In the genomic region with DNA sequence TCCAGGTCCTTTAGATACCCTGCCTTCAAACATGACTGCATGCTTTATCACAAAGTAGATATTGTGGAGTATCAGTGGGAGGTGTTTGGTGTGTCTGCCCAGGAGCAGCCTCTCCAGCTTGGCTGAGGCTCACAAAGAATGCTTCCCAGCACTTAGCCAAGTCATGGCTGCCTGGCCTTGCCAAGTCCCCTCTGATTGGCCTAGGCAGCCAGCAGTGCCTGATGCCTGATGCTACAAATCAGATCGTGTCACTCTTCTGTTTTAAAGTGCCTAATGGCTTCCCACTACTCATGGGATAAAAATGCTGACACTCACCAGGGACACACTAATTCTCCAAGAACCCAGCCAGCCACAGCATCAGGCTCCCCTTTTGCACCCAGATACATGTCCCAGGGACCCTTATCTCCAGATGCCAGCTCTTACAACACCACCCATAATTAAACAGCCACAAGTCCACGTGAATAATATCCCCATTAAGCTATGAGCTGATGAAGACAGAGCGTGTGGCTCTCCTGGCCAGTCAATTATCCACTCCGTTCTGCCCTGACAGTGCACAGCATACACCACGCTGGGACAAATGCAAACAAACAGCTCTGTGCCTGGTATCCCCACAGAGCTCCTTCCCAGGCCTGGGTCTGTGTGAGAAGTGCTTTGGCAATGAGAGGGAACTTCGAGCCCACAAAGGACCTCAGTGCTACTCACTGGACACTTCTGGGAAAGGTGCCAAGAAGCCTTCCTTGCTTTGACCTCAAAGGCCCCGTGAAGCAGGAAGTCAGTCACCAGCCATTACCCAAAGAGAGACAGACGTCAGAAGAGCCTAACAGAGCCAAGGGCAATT, we compare ENCODE assay signal across 8 mouse cellular contexts.
DNase-seq lines count a peak whose midpoint lies in the region; ATAC-seq and TF ChIP-seq lines count a peak whose summit lies in the region.

No protein-coding gene starts in this region.

- H3K27me3 ChIP-seq in midbrain, embryonic 11.5 days (ENCODE audit: control insufficient read depth, insufficient read depth, low read length): no peaks in the 10 kb centered on the region
- no peaks in the 10 kb centered on the region for H3K27me3 ChIP-seq in midbrain, embryonic 10.5 days (ENCODE audit: low read depth, poor library complexity, severe bottlenecking)
- no peaks in the 10 kb centered on the region for H3K27me3 ChIP-seq in embryonic facial prominence, embryonic 13.5 days
- no peaks in the 10 kb centered on the region for H3K27me3 ChIP-seq in heart, embryonic 11.5 days (ENCODE audit: control insufficient read depth, insufficient read depth, low read length)
- H3K27me3 ChIP-seq in kidney, adult 2 months (replicated peaks; ENCODE audit: control insufficient read depth, insufficient read depth, low read length): no peaks in the 10 kb centered on the region
- H3K27me3 ChIP-seq in liver, adult 2 months (ENCODE audit: control insufficient read depth, insufficient read depth, low read length): no peaks in the 10 kb centered on the region
- H3K27me3 ChIP-seq in midbrain, embryonic 16.5 days (ENCODE audit: control insufficient read depth, insufficient read depth, low read depth, low read length): no peaks in the 10 kb centered on the region

- H3K4me3 ChIP-seq in midbrain, embryonic 11.5 days (ENCODE audit: low read depth, low read length): no peak overlapping the region
- H3K4me3 ChIP-seq in midbrain, embryonic 10.5 days: no peak overlapping the region
- H3K4me3 ChIP-seq in embryonic facial prominence, embryonic 13.5 days: no peak overlapping the region
- no peak overlapping the region for H3K4me3 ChIP-seq in heart, embryonic 11.5 days (ENCODE audit: low read depth, low read length)
- no peak overlapping the region for H3K4me3 ChIP-seq in kidney, adult 2 months (ENCODE audit: insufficient read depth, low read depth, low read length)
- no peak overlapping the region for H3K4me3 ChIP-seq in liver, adult 2 months (ENCODE audit: insufficient read depth, low read depth, low read length)
- no peak overlapping the region for H3K4me3 ChIP-seq in midbrain, embryonic 16.5 days (ENCODE audit: low read depth, low read length)

- no peak overlapping the region for H3K27ac ChIP-seq in midbrain, embryonic 11.5 days (ENCODE audit: low read depth, low read length)
- H3K27ac ChIP-seq in midbrain, embryonic 10.5 days (replicated peaks): no peak overlapping the region
- peak overlapping the region; percentile 0; the same call in 1 of the 2 replicates for H3K27ac ChIP-seq in embryonic facial prominence, embryonic 13.5 days
- H3K27ac ChIP-seq in heart, embryonic 11.5 days (ENCODE audit: low read depth, low read length): peak overlapping the region; percentile 54; the same call in 1 of the 2 replicates
- H3K27ac ChIP-seq in kidney, adult 2 months (ENCODE audit: insufficient read depth, low read depth, low read length): peak overlapping the region; percentile 55; the same call in 1 of the 2 replicates
- peak overlapping the region; percentile 94 for H3K27ac ChIP-seq in liver, adult 2 months (replicated peaks; ENCODE audit: insufficient read depth, low read depth, low read length)
- peak overlapping the region; percentile 43 for H3K27ac ChIP-seq in midbrain, embryonic 16.5 days (ENCODE audit: low read length)

- H3K79me2 ChIP-seq in liver, adult 2 months (ENCODE audit: control insufficient read depth, insufficient read depth, low read length): no peaks in the 10 kb centered on the region

- no peak overlapping the region for H3K9ac ChIP-seq in midbrain, embryonic 11.5 days (ENCODE audit: low read length)
- H3K9ac ChIP-seq in embryonic facial prominence, embryonic 13.5 days: no peak overlapping the region
- no peak overlapping the region for H3K9ac ChIP-seq in heart, embryonic 11.5 days (ENCODE audit: low read depth, low read length)
- H3K9ac ChIP-seq in liver, adult 2 months (ENCODE audit: low read depth, low read length): peak overlapping the region; percentile 6; the same call in 1 of the 2 replicates
- no peak overlapping the region for H3K9ac ChIP-seq in midbrain, embryonic 16.5 days (ENCODE audit: low read depth, low read length)

- no peak for TF ChIP-seq POLR2A in kidney, adult 2 months (IDR thresholded peaks at IDR 0.05; ENCODE audit: low read depth, low read length)
- no peak for TF ChIP-seq POLR2A in liver, adult 2 months (IDR thresholded peaks at IDR 0.05; ENCODE audit: extremely low read depth, insufficient read depth, low read length)

- no peak for ATAC-seq in midbrain, embryonic 11.5 days (ENCODE audit: low FRiP score)
- ATAC-seq in embryonic facial prominence, embryonic 13.5 days (ENCODE audit: insufficient number of reproducible peaks, insufficient read depth, low FRiP score, low TSS enrichment, low read depth): peak; percentile 48; the same call in 1 of the 2 replicates
- ATAC-seq in heart, embryonic 11.5 days (replicated peaks; ENCODE audit: insufficient number of reproducible peaks, low FRiP score, low TSS enrichment): no peak; the same call in 1 of the 2 replicates
- ATAC-seq in midbrain, embryonic 16.5 days: peak; percentile 74

- no peaks in the 10 kb centered on the region for H3K36me3 ChIP-seq in midbrain, embryonic 11.5 days (ENCODE audit: control insufficient read depth, insufficient read depth, low read length)
- peaks cover 52% of the 10 kb centered on the region for H3K36me3 ChIP-seq in midbrain, embryonic 10.5 days
- H3K36me3 ChIP-seq in embryonic facial prominence, embryonic 13.5 days: peaks cover 23% of the 10 kb centered on the region
- no peaks in the 10 kb centered on the region for H3K36me3 ChIP-seq in heart, embryonic 11.5 days (ENCODE audit: control insufficient read depth, insufficient read depth, low read length)
- H3K36me3 ChIP-seq in kidney, adult 2 months (ENCODE audit: control insufficient read depth, insufficient read depth, low read length): no peaks in the 10 kb centered on the region
- H3K36me3 ChIP-seq in liver, adult 2 months (ENCODE audit: control insufficient read depth, insufficient read depth, low read length): no peaks in the 10 kb centered on the region
- no peaks in the 10 kb centered on the region for H3K36me3 ChIP-seq in midbrain, embryonic 16.5 days (ENCODE audit: control insufficient read depth, insufficient read depth, low read length)

- H3K4me2 ChIP-seq in midbrain, embryonic 11.5 days: no peak overlapping the region
- no peak overlapping the region for H3K4me2 ChIP-seq in embryonic facial prominence, embryonic 13.5 days
- no peak overlapping the region for H3K4me2 ChIP-seq in heart, embryonic 11.5 days
- H3K4me2 ChIP-seq in midbrain, embryonic 16.5 days (ENCODE audit: low read length): no peak overlapping the region

- WGBS in midbrain, embryonic 11.5 days: 69% methylated on average over 8 of the region's 8 CpGs
- 70% methylated on average over 8 of the region's 8 CpGs for WGBS in midbrain, embryonic 10.5 days
- 51% methylated on average over 8 of the region's 8 CpGs for WGBS in embryonic facial prominence, embryonic 13.5 days
- 29% methylated on average over 8 of the region's 8 CpGs for WGBS in heart, embryonic 11.5 days (ENCODE audit: insufficient replicate concordance)
- WGBS in kidney, adult 2 months: 33% methylated on average over 8 of the region's 8 CpGs
- 5% methylated on average over 8 of the region's 8 CpGs for WGBS in liver, adult 2 months
- WGBS in midbrain, embryonic 16.5 days: 36% methylated on average over 8 of the region's 8 CpGs

- H3K9me3 ChIP-seq in midbrain, embryonic 11.5 days (ENCODE audit: control insufficient read depth, low read length): no peaks in the 10 kb centered on the region
- no peaks in the 10 kb centered on the region for H3K9me3 ChIP-seq in midbrain, embryonic 10.5 days (replicated peaks)
- H3K9me3 ChIP-seq in embryonic facial prominence, embryonic 13.5 days: no peaks in the 10 kb centered on the region
- no peaks in the 10 kb centered on the region for H3K9me3 ChIP-seq in heart, embryonic 11.5 days (replicated peaks; ENCODE audit: control insufficient read depth, low read length)
- H3K9me3 ChIP-seq in midbrain, embryonic 16.5 days (replicated peaks; ENCODE audit: control insufficient read depth, low read length, poor library complexity, severe bottlenecking): no peaks in the 10 kb centered on the region

- H3K4me1 ChIP-seq in midbrain, embryonic 11.5 days (ENCODE audit: control insufficient read depth, insufficient read depth, low read length): no peaks in the 10 kb centered on the region
- H3K4me1 ChIP-seq in midbrain, embryonic 10.5 days: no peaks in the 10 kb centered on the region
- peaks cover 13% of the 10 kb centered on the region for H3K4me1 ChIP-seq in embryonic facial prominence, embryonic 13.5 days
- peaks cover 17% of the 10 kb centered on the region for H3K4me1 ChIP-seq in heart, embryonic 11.5 days (ENCODE audit: control insufficient read depth, insufficient read depth, low read length)
- H3K4me1 ChIP-seq in kidney, adult 2 months (ENCODE audit: control insufficient read depth, insufficient read depth, low read length): peaks cover 12% of the 10 kb centered on the region
- H3K4me1 ChIP-seq in liver, adult 2 months (ENCODE audit: control insufficient read depth, insufficient read depth, low read length): peaks cover 68% of the 10 kb centered on the region
- peaks cover 12% of the 10 kb centered on the region for H3K4me1 ChIP-seq in midbrain, embryonic 16.5 days (ENCODE audit: control insufficient read depth, insufficient read depth, low read length)

- DNase-seq in midbrain, embryonic 11.5 days (ENCODE audit: low spot score, missing footprints): peak; percentile 66
- DNase-seq in midbrain, embryonic 10.5 days (ENCODE audit: low spot score): no peak
- DNase-seq in kidney, adult 2 months: peak; percentile 93
- peak; percentile 83 for DNase-seq in liver, adult 2 months (ENCODE audit: extremely low read depth, low read depth, low spot score)
- DNase-seq in urinary bladder, postnatal 4 days (ENCODE audit: low spot score in 2 of 2): no peak

- TF ChIP-seq CTCF in kidney, adult 2 months (conservative IDR thresholded peaks at IDR 0.05; ENCODE audit: insufficient read depth, insufficient read length, low read depth, low read length): no peak
- TF ChIP-seq CTCF in liver, adult 2 months (IDR thresholded peaks at IDR 0.05; ENCODE audit: low read depth, low read length): no peak

Comparison
In these comparisons a context has a peak if more than half of its experiments do, and no peak if none do; other contexts are left out.
1. ATAC-seq: peak in embryonic facial prominence, embryonic 13.5 days (single experiment) and midbrain, embryonic 16.5 days (single experiment); none in midbrain, embryonic 11.5 days (single experiment) and heart, embryonic 11.5 days (single experiment).
2. DNase-seq: peak in midbrain, embryonic 11.5 days (single experiment), kidney, adult 2 months (single experiment) and liver, adult 2 months (single experiment); none in midbrain, embryonic 10.5 days (single experiment) and urinary bladder, postnatal 4 days (0 of 2).
3. H3K27ac ChIP-seq: peak in embryonic facial prominence, embryonic 13.5 days (single experiment), heart, embryonic 11.5 days (single experiment), kidney, adult 2 months (single experiment), liver, adult 2 months (single experiment) and midbrain, embryonic 16.5 days (single experiment); none in midbrain, embryonic 11.5 days (single experiment) and midbrain, embryonic 10.5 days (single experiment).